Mouse (Mus musculus) adrenal gland, postnatal 4 days (tissue): ENCODE measurements at regions not wholly inside any gene's neighbourhood (a gene's known extent, or its start where the extent isn't known, plus 50 kb on each side); places are given as distances from the start of the nearest gene placed in this dataset.
"Not testable (repeated sequence)": the region's sequence is repeated elsewhere in the genome, so short reads cannot be mapped to it uniquely, and the experiment has no call there.

Experiments
- DNase-seq, 2 experiments: peaks; one replicate each; pipeline ENCODE4 v3.0.0; 2021 to 2022; ENCODE audit warnings: low spot score in 2 of 2, mixed read lengths in 2 of 2

- DNase-seq = no peak
Observed at GRCm38 (mm10) chr10:70866737-70867136, 211.0 kb upstream of the Phyhipl start.

GRCm38 (mm10) chr10:70864650-70865049, 208.9 kb upstream of the Phyhipl start:
- DNase-seq = no peak

- no peak for DNase-seq
Observed at GRCm38 (mm10) chr10:70862022-70862335, 206.2 kb upstream of the Phyhipl start.

GRCm38 (mm10) chr10:70861131-70862021, 205.6 kb upstream of the Phyhipl start:
- DNase-seq = no peak

GRCm38 (mm10) chr10:70857155-70857820, 201.5 kb upstream of the Phyhipl start:
- DNase-seq = no peak

- no peak for DNase-seq
Observed at GRCm38 (mm10) chr10:70855948-70856347, 200.2 kb upstream of the Phyhipl start.

GRCm38 (mm10) chr10:70853614-70854013, 197.8 kb upstream of the Phyhipl start:
- DNase-seq = no peak

- no peak for DNase-seq
Observed at GRCm38 (mm10) chr10:70848141-70848540, 192.4 kb upstream of the Phyhipl start.

- no peak for DNase-seq
Observed at GRCm38 (mm10) chr10:70847341-70847882, 191.6 kb upstream of the Phyhipl start.

- DNase-seq = no peak
Observed at GRCm38 (mm10) chr10:70846281-70847168, 190.8 kb upstream of the Phyhipl start.

- DNase-seq = no peak
Observed at GRCm38 (mm10) chr10:70843848-70844247, 188.1 kb upstream of the Phyhipl start.

- DNase-seq = no peak
Observed at GRCm38 (mm10) chr10:70842176-70842838, 186.5 kb upstream of the Phyhipl start.

- DNase-seq = not testable (repeated sequence)
Observed at GRCm38 (mm10) chr10:70841179-70841578, 185.4 kb upstream of the Phyhipl start.

- no peak for DNase-seq
Observed at GRCm38 (mm10) chr10:70838147-70838546, 182.4 kb upstream of the Phyhipl start.

- DNase-seq = no peak
Observed at GRCm38 (mm10) chr10:70837326-70837725, 181.6 kb upstream of the Phyhipl start.

GRCm38 (mm10) chr10:70832616-70833015, 176.9 kb upstream of the Phyhipl start:
- no peak for DNase-seq

GRCm38 (mm10) chr10:70828217-70828616, 172.5 kb upstream of the Phyhipl start:
- no peak for DNase-seq

- DNase-seq = not testable (repeated sequence)
Observed at GRCm38 (mm10) chr10:70827522-70827921, 171.8 kb upstream of the Phyhipl start.

GRCm38 (mm10) chr10:70826706-70827105, 170.9 kb upstream of the Phyhipl start:
- DNase-seq = no peak

- DNase-seq = no peak
Observed at GRCm38 (mm10) chr10:70825451-70825850, 169.7 kb upstream of the Phyhipl start.

- DNase-seq = no peak
Observed at GRCm38 (mm10) chr10:70824461-70824860, 168.7 kb upstream of the Phyhipl start.
